Mouse (Mus musculus) spleen, adult 2 months (tissue): ENCODE data around the gene F7.

Experiments
- CTCF ChIP-seq: fragments of 200-500 bp; IDR thresholded peaks from 2 replicates; pipeline ENCODE4 v1.5.1; 2011; ENCODE audit warnings: mild to moderate bottlenecking, inconsistent platforms; ENCODE audit not compliant: insufficient read depth, insufficient read length, insufficient replicate concordance; ENCODE audit errors: extremely low read depth
- POLR2A ChIP-seq: fragments of 200-500 bp; IDR thresholded peaks from 2 replicates; pipeline ENCODE4 v1.6.1; 2011; ENCODE audit warnings: low read depth, low read length, inconsistent platforms

GRCm38 (mm10) chr8:13019560-13019959 is 6.3 kb upstream of the F7 start:
- TF ChIP-seq CTCF (no peak), POLR2A (no peak)
